Mouse (Mus musculus) G1E-ER4 (cell line): Measurements from ENCODE around the gene Vmn2r27. TPM values are rescaled to one million over a fixed set of nuclear protein-coding genes. Genes with fewer than 3 reads are reported as not detected.

Experiments used
- GATA1 ChIP-seq: IDR thresholded peaks from one replicate; pipeline ENCODE4 v1.8.0; 2012; ENCODE audit warnings: low read length, inconsistent platforms
- polyA plus RNA-seq: library from polyadenylated mRNA; stranded (reverse); fragments of >175 nt; gene quantifications from 2 replicates; pipeline ENCODE4 v1.2.3, GENCODE M21; 2012

Gene Vmn2r27
- polyA plus RNA-seq: not detected in 2 replicates

GRCm38 (mm10) chr6:124231756-124232155 is at the start of gene Vmn2r27:
Gene Vmn2r27, minus strand, starts transcription at chr6:124231856.
- TF ChIP-seq GATA1: no peak

- no peak for TF ChIP-seq GATA1
These were observed 46.6 kb upstream of the Vmn2r27 start for GRCm38 (mm10) chr6:124278291-124278690.

GRCm38 (mm10) chr6:124277641-124278040 is 46.0 kb upstream of the Vmn2r27 start:
- TF ChIP-seq GATA1: no peak

GRCm38 (mm10) chr6:124273231-124273880 is 41.7 kb upstream of the Vmn2r27 start:
- no peak for TF ChIP-seq GATA1

GRCm38 (mm10) chr6:124262696-124263095 is 31.0 kb upstream of the Vmn2r27 start:
- no peak for TF ChIP-seq GATA1

GRCm38 (mm10) chr6:124260198-124260931 is 28.7 kb upstream of the Vmn2r27 start:
- no peak for TF ChIP-seq GATA1

- no peak for TF ChIP-seq GATA1
These were observed 24.2 kb upstream of the Vmn2r27 start for GRCm38 (mm10) chr6:124255721-124256470.

GRCm38 (mm10) chr6:124202116-124202515 is 29.5 kb downstream of the Vmn2r27 start:
- no peak for TF ChIP-seq GATA1

GRCm38 (mm10) chr6:124168499-124169257 is 63.0 kb downstream of the Vmn2r27 start:
- no peak for TF ChIP-seq GATA1

- no peak for TF ChIP-seq GATA1
These were observed 65.1 kb downstream of the Vmn2r27 start for GRCm38 (mm10) chr6:124166596-124166995.

GRCm38 (mm10) chr6:124149808-124150207 is 81.8 kb downstream of the Vmn2r27 start:
- no peak for TF ChIP-seq GATA1

Other genes with a start within 250 kb of the Vmn2r27 start
- not detected in 2 replicates for gene Vmn2r26, start 207.3 kb downstream of the Vmn2r27 start, polyA plus RNA-seq
- not detected in 2 replicates for gene Cd163, start 72.8 kb upstream of the Vmn2r27 start, polyA plus RNA-seq
- 19.7 and 31.2 TPM in 2 replicates for gene Pex5, start 183.2 kb upstream of the Vmn2r27 start, polyA plus RNA-seq
- 49.1 and 65.4 TPM in 2 replicates for gene Clstn3, start 232.9 kb upstream of the Vmn2r27 start, polyA plus RNA-seq